Comparison of ENCODE assay signal across 8 mouse cellular contexts in the genomic region with DNA sequence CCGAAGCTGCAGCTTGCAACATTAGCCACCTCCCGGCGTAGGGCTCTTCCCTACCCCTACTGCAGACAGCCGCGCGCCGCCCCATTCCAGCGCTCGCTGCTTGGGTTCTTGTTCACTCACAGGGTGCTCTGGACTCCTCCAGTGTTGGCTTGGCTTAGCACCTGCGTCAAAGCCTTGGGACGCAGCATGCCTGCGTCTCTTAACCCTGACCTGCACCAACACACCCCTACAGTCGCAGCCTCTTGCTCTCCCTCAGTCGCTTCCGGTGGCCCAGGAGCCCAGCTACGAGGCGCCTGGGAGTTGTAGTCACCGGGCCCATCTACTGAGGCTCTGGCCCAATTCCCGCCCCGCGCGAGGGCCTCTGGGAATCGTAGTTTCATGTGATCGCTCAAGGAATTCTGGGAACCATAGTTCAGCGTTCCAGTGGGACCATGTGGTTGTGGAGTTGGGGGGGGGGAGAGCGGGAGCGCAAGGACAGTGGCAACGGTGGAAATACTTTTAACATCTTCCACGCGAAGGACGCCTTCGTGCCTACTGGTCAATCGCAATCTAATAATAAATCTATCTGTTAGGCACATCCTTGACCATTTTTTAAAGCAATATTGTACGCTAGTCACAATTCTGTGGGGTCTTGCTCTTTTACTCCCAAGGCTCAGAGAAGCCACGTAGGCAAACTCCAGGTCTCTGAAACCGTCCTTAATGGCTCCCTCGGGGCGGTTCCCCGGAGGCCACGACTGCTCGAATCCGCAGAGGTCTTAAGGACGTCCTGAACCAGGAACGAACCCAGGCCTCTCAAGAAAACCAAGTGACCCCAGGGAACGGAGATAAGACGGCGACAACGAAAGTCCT. TPM values are rescaled to one million over a fixed set of nuclear protein-coding genes. Genes with fewer than 3 reads are reported as not detected.
DNase-seq lines count a peak whose midpoint lies in the region; ATAC-seq and TF ChIP-seq lines count a peak whose summit lies in the region.

Gene Lamtor2, minus strand, starts transcription at position 399 of the 849 bp plus-strand sequence.

- H3K9ac ChIP-seq in ES-Bruce4 (ENCODE audit: low read depth, poor library complexity, severe bottlenecking): peak within 1 kb of the TSS; percentile 100
- H3K9ac ChIP-seq in forebrain, embryonic 13.5 days: peak within 1 kb of the TSS; percentile 93
- H3K9ac ChIP-seq in liver, postnatal 0 days (replicated peaks): peak within 1 kb of the TSS; percentile 92
- peak within 1 kb of the TSS; percentile 89 for H3K9ac ChIP-seq in neural tube, embryonic 14.5 days (replicated peaks; ENCODE audit: low read depth, low read length)

- peaks cover 2% of the 10 kb centered on the region for H3K4me1 ChIP-seq in ES-Bruce4 (ENCODE audit: control insufficient read depth, insufficient read depth, low read length)
- peaks cover 32% of the 10 kb centered on the region for H3K4me1 ChIP-seq in forebrain, embryonic 13.5 days
- H3K4me1 ChIP-seq in liver, postnatal 0 days (ENCODE audit: insufficient read depth): peaks cover 19% of the 10 kb centered on the region
- H3K4me1 ChIP-seq in neural tube, embryonic 14.5 days (ENCODE audit: control insufficient read depth, insufficient read depth, low read length): peaks cover 25% of the 10 kb centered on the region

- no peak for TF ChIP-seq CTCF in ES-Bruce4 (IDR thresholded peaks at IDR 0.05; ENCODE audit: low read depth, low read length)
- TF ChIP-seq CTCF in liver, postnatal 0 days (IDR thresholded peaks at IDR 0.05; ENCODE audit: low read depth): no peak; the same call in 1 of the 2 replicates

- ATAC-seq in cerebellum, adult (ENCODE audit: insufficient number of reproducible peaks, low FRiP score, low TSS enrichment): peak; percentile 84
- ATAC-seq in forebrain, embryonic 13.5 days: peak; percentile 94
- ATAC-seq in liver, postnatal 0 days: peak; percentile 87
- ATAC-seq in neural tube, embryonic 14.5 days (ENCODE audit: low read depth): peak; percentile 90

- H3K36me3 ChIP-seq in ES-Bruce4 (ENCODE audit: control insufficient read depth, insufficient read depth, low read length, poor library complexity, severe bottlenecking): peaks cover 21% of the 10 kb centered on the region
- H3K36me3 ChIP-seq in forebrain, embryonic 13.5 days (ENCODE audit: poor library complexity, severe bottlenecking): peaks cover 27% of the 10 kb centered on the region
- H3K36me3 ChIP-seq in liver, postnatal 0 days (replicated peaks; ENCODE audit: insufficient read depth, low read length): peaks cover 17% of the 10 kb centered on the region
- H3K36me3 ChIP-seq in neural tube, embryonic 14.5 days (ENCODE audit: control insufficient read depth, insufficient read depth, low read length): peaks cover 10% of the 10 kb centered on the region

- H3K27ac ChIP-seq in ES-Bruce4 (ENCODE audit: insufficient read depth, low read length): peak within 1 kb of the TSS; percentile 89
- H3K27ac ChIP-seq in forebrain, embryonic 13.5 days: peak within 1 kb of the TSS; percentile 95
- H3K27ac ChIP-seq in liver, postnatal 0 days (ENCODE audit: low read depth): peak within 1 kb of the TSS; percentile 98
- peak within 1 kb of the TSS; percentile 92 for H3K27ac ChIP-seq in neural tube, embryonic 14.5 days (ENCODE audit: low read depth, low read length)

- no peaks in the 10 kb centered on the region for H3K27me3 ChIP-seq in ES-Bruce4 (ENCODE audit: control insufficient read depth, insufficient read depth, low read length, poor library complexity, severe bottlenecking)
- no peaks in the 10 kb centered on the region for H3K27me3 ChIP-seq in forebrain, embryonic 13.5 days
- no peaks in the 10 kb centered on the region for H3K27me3 ChIP-seq in liver, postnatal 0 days (ENCODE audit: insufficient read depth, low read length)
- H3K27me3 ChIP-seq in neural tube, embryonic 14.5 days (ENCODE audit: control insufficient read depth, insufficient read depth, low read length): no peaks in the 10 kb centered on the region

- WGBS in forebrain, embryonic 13.5 days: under 1% methylated on average over 48 of the region's 48 CpGs
- WGBS in large intestine, adult 2 months: 1% methylated on average over 48 of the region's 48 CpGs
- WGBS in liver, postnatal 0 days (ENCODE audit: insufficient replicate concordance): under 1% methylated on average over 47 of the region's 48 CpGs
- WGBS in neural tube, embryonic 14.5 days: 2% methylated on average over 48 of the region's 48 CpGs

- no peaks in the 10 kb centered on the region for H3K9me3 ChIP-seq in ES-Bruce4 (replicated peaks; ENCODE audit: control insufficient read depth, insufficient read depth, low read length, poor library complexity, severe bottlenecking)
- no peaks in the 10 kb centered on the region for H3K9me3 ChIP-seq in forebrain, embryonic 13.5 days (replicated peaks)
- no peaks in the 10 kb centered on the region for H3K9me3 ChIP-seq in liver, postnatal 0 days (ENCODE audit: low read length)
- H3K9me3 ChIP-seq in neural tube, embryonic 14.5 days (ENCODE audit: control insufficient read depth, low read length): no peaks in the 10 kb centered on the region

- intact Hi-C loops in heart, postnatal 10 days (cut with DNase I): no loop called here

- peak within 1 kb of the TSS; percentile 74 for H3K4me2 ChIP-seq in forebrain, embryonic 13.5 days
- H3K4me2 ChIP-seq in liver, postnatal 0 days (ENCODE audit: low read depth, low read length): peak within 1 kb of the TSS; percentile 98
- peak within 1 kb of the TSS; percentile 86 for H3K4me2 ChIP-seq in neural tube, embryonic 14.5 days (ENCODE audit: low read depth, low read length)

- H3K4me3 ChIP-seq in ES-Bruce4 (ENCODE audit: low read depth, low read length): peak within 1 kb of the TSS; percentile 99
- H3K4me3 ChIP-seq in forebrain, embryonic 13.5 days: peak within 1 kb of the TSS; percentile 85
- H3K4me3 ChIP-seq in liver, postnatal 0 days (ENCODE audit: low read depth, low read length): peak within 1 kb of the TSS; percentile 84
- H3K4me3 ChIP-seq in neural tube, embryonic 14.5 days (ENCODE audit: low read depth, low read length): peak within 1 kb of the TSS; percentile 52

- peak; percentile 52 for TF ChIP-seq POLR2A in ES-Bruce4 (IDR thresholded peaks at IDR 0.05; ENCODE audit: insufficient read depth, low read length)

- peak; percentile 99 for DNase-seq in heart, postnatal 10 days
- DNase-seq in large intestine, adult 2 months (ENCODE audit: low read depth, low spot score): peak; percentile 96
- peak; percentile 97 for DNase-seq in liver, postnatal 0 days
- peak; percentile 97 for DNase-seq in testis, postnatal 10 days (ENCODE audit: low spot score)

- 0 out of 2 replicates have a peak, but pooled peaks have one; percentile 48 for TF ChIP-seq EP300 in ES-Bruce4 (IDR thresholded peaks at IDR 0.05; ENCODE audit: insufficient read depth, low read depth, low read length)
- no peak for TF ChIP-seq EP300 in liver, postnatal 0 days (IDR thresholded peaks at IDR 0.05; ENCODE audit: low read depth)

RNA-seq across cellular contexts. Expression of gene Lamtor2, which starts in this region (rescaled TPM):
- 138 and 151 TPM in 2 replicates for polyA plus RNA-seq in ES-Bruce4 (2011; ENCODE audit: insufficient read depth, insufficient read length, low read depth, missing spikeins)
- 170 and 180 TPM in 2 replicates for polyA plus RNA-seq in forebrain, embryonic 13.5 days (2015; fragmentation: Nextera tagmentation; extraction: Ambion mirVana)
- total RNA-seq in heart, postnatal 10 days (2021): 10 to 100 TPM; 87.3 to 94.0 TPM
- 148 and 165 TPM in 2 replicates for polyA plus RNA-seq in large intestine, adult 2 months (2012; rRNA removed)
- polyA plus RNA-seq in liver, postnatal 0 days (2015; fragmentation: Nextera tagmentation; extraction: Ambion mirVana): 104 and 106 TPM in 2 replicates
- polyA plus RNA-seq in neural tube, embryonic 14.5 days (2014; fragmentation: Nextera tagmentation; extraction: Ambion mirVana): 97.0 and 106 TPM in 2 replicates

Comparison
In these comparisons a context has a peak if more than half of its experiments do, and no peak if none do; other contexts are left out.
1. Peak in every context shown above with its lines: DNase-seq, ATAC-seq, H3K4me3 ChIP-seq and H3K27ac ChIP-seq.